Mouse (Mus musculus): Measurements from ENCODE around the gene Zfp287. TPM values are rescaled to one million over a fixed set of nuclear protein-coding genes. Genes with fewer than 3 reads are reported as not detected.

The Zfp287 gene
- 10 to 100 TPM in 1 of 2 experiments, 1 to 10 TPM in 1; 8.2 to 11.8 TPM for total RNA-seq (2023)

GRCm38 (mm10) chr11:62731311-62732021 is at the start of gene Zfp287:
TSS of gene Zfp287 (minus strand) at chr11:62731905.

GRCm38 (mm10) chr11:62752780-62753179 is 21.1 kb upstream of the Zfp287 start, which contains the start of gene Gm10428:
TSS of gene Gm10428 (plus strand) at chr11:62753100.

Other genes starting within 250 kb of the Zfp287 start
- gene Cenpv, start 192.6 kb downstream of the Zfp287 start, total RNA-seq (2023), result 1 to 10 TPM; 1.9 TPM
- 1,000 to 10,000 TPM; 1,128 to 1,293 TPM for gene Ubb, start 180.7 kb downstream of the Zfp287 start, total RNA-seq (2023)
- 10 to 100 TPM; 49.7 to 52.3 TPM for gene Trpv2, start 157.4 kb downstream of the Zfp287 start, total RNA-seq (2023)
- gene Lrrc75a, start 83.4 kb downstream of the Zfp287 start, total RNA-seq (2023), result 1 to 10 TPM; 5.2 to 5.7 TPM
- gene Mmgt2, start 83.2 kb downstream of the Zfp287 start, total RNA-seq (2023), result 10 to 100 TPM; 23.2 to 33.6 TPM
- not detected for gene Gm10428, start 21.2 kb upstream of the Zfp287 start, total RNA-seq (2023)
- gene Zfp286, start 57.6 kb upstream of the Zfp287 start, total RNA-seq (2023), result 1 to 10 TPM in 1 of 2 experiments, under 1 TPM in 1; 0.24 to 1.5 TPM
- 1 to 10 TPM; 1.8 to 2.2 TPM for gene Trim16, start 88.3 kb upstream of the Zfp287 start, total RNA-seq (2023)
- 10 to 100 TPM in 1 of 2 experiments, 1 to 10 TPM in 1; 7.3 to 11.4 TPM for gene Fbxw10, start 115.2 kb upstream of the Zfp287 start, total RNA-seq (2023)
- gene Tvp23b, start 147.6 kb upstream of the Zfp287 start, total RNA-seq (2023), result 10 to 100 TPM; 18.5 to 19.5 TPM
- gene Cdrt4, start 219.3 kb upstream of the Zfp287 start, total RNA-seq (2023), result not detected

Data from B cell, adult 67 days (primary cell).